Mouse (Mus musculus) cerebellum, adult 2 months (tissue): ENCODE data around the gene Aspdh.
A peak's percentile ranks its signal among the peaks of the same experiment; 100 is the strongest.

Experiments
- CTCF ChIP-seq: fragments of 200-500 bp; IDR thresholded peaks from 2 replicates; pipeline ENCODE4 v1.5.1; 2011; ENCODE audit warnings: low read depth, mild to moderate bottlenecking, control low read depth, low read length, moderate library complexity, borderline replicate concordance; ENCODE audit not compliant: insufficient read depth
- POLR2A ChIP-seq: fragments of 200-500 bp; IDR thresholded peaks from 2 replicates; pipeline ENCODE4 v1.6.1; 2011; ENCODE audit warnings: low read length, control low read depth, borderline replicate concordance; ENCODE audit not compliant: insufficient read depth

DNA sequence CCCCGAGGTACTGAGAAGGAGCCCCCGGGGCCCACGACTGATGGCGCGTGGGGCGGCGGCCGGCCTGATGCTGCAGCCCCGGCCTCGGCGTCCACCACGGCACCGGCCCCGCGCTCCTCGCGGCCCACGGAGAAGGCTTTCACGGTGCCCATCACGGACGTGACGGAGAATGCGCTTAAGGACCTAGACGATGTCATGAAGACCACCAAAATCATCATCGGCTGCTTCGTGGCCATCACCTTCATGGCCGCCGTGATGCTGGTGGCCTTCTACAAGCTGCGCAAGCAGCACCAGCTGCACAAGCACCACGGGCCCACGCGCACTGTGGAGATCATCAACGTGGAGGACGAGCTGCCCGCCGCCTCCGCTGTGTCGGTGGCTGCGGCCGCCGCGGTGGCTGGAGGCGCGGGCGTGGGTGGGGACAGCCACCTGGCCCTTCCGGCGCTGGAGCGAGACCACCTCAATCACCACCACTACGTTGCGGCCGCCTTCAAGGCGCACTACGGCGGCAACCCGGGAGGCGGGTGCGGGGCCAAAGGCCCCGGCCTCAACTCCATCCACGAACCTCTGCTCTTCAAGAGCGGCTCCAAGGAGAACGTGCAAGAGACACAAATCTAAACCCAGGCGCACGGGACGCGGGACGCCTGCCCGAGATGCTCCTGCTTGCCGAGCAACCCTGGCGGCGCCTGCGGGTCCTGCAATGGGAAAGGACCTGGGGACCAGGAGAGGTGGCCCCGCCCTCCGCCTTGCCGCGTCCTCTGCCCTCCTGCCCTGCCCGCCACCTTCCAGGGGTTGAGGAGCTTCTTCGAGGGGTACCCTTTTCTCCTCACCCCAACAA lies 2.8 kb upstream of the Aspdh start:
- TF ChIP-seq CTCF (peak; percentile 14; the same call in 1 of the 2 replicates), POLR2A (no peak)
